20 mouse cellular contexts compared by ENCODE assay signal in the genomic region with DNA sequence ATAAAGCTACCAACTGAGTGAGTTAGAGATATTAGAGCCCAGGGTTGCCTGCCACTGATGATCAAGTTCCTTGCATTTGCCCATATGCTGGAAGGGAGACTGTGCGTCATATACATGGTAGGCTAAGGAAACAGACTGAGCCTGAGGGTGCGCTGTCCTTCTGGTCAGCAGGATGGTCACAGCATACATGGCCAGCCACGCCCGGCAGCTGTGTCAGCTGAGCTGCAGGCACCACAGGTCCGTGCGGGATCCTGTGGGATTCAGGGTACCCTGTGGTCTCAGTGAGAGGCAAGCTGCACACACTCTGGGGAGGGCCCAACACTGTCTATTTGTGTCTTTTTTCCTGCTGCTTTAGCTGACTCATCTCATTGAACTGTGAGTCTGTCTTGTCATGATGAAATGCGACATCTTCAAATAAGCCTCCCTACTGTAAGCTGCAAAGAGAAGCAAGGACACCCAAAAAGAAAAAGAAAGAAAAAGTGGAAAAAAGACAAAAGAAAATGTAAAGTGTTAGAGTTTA.
DNase-seq lines count a peak whose midpoint lies in the region; ATAC-seq lines count a peak whose summit lies in the region.
"Had no signal": no experiment of that assay in that cellular context is flagged by ENCODE, and none has a peak within 500 bp of the region (broad histone marks: within the 10 kb centered on the region; RNA-seq: fewer than 3 reads in every experiment).

No protein-coding gene starts in this region.

- WGBS in macrophage (ENCODE audit: missing documents): 82% methylated on average over 7 of the region's 7 CpGs

- H3K36me3 ChIP-seq in macrophage (ENCODE audit: inconsistent target): no peaks in the 10 kb centered on the region
- H3K36me3 ChIP-seq: forebrain, embryonic 10.5 days; heart, embryonic 10.5 days; hindbrain, embryonic 13.5 days; intestine, embryonic 15.5 days; kidney, embryonic 15.5 days; midbrain, embryonic 13.5 days had no signal

- H3K4me3 ChIP-seq in macrophage (ENCODE audit: inconsistent target): no peak overlapping the region
- H3K4me3 ChIP-seq: forebrain, embryonic 10.5 days; heart, embryonic 10.5 days; hindbrain, embryonic 13.5 days; intestine, embryonic 15.5 days; kidney, embryonic 15.5 days; midbrain, embryonic 13.5 days had no signal

- no peaks in the 10 kb centered on the region for H3K79me2 ChIP-seq in macrophage (ENCODE audit: inconsistent target)

- DNase-seq in adrenal gland, postnatal 10 days: peak; percentile 10
- DNase-seq in adrenal gland, adult 8-10 months: no peak
- DNase-seq in Muller cell, postnatal 12 days (ENCODE audit: inconsistent ontology term): peak; percentile 72
- peak; percentile 28 for DNase-seq in liver
- no peak for DNase-seq in thymus, postnatal 36 days
- no peak for DNase-seq in layer of hippocampus, postnatal 25 days (ENCODE audit: extremely low spot score in 1 of 2, low spot score in 1 of 2)
- DNase-seq: cerebellum, adult 8-10 months; gastrocnemius, postnatal 25 days; heart, postnatal 10 days; lung, adult 18-20 months; retina, postnatal 1 day; thymus, adult 2 months had no signal

- peak overlapping the region; percentile 35 for H3K27ac ChIP-seq in macrophage
- H3K27ac ChIP-seq: forebrain, embryonic 10.5 days; heart, embryonic 10.5 days; hindbrain, embryonic 13.5 days; intestine, embryonic 15.5 days; kidney, embryonic 15.5 days; midbrain, embryonic 13.5 days had no signal

- ATAC-seq in megakaryocyte-erythroid progenitor cell, adult 5-6 weeks (replicated peaks; ENCODE audit: low FRiP score, low TSS enrichment, poor library complexity, severe bottlenecking): no peak
- ATAC-seq: intestine, embryonic 15.5 days; midbrain, embryonic 13.5 days had no signal

Comparison
In these comparisons a context has a peak if more than half of its experiments do, and no peak if none do; other contexts are left out.
1. DNase-seq: peak in adrenal gland, postnatal 10 days (single experiment), Muller cell, postnatal 12 days (single experiment) and liver (single experiment); none in adrenal gland, adult 8-10 months (single experiment), thymus, postnatal 36 days (0 of 2) and layer of hippocampus, postnatal 25 days (0 of 2).